Mouse (Mus musculus): ENCODE measurements at regions not wholly inside any gene's neighbourhood (a gene's known extent, or its start where the extent isn't known, plus 50 kb on each side); places are given as distances from the start of the nearest gene placed in this dataset.

- H3K9ac ChIP-seq, result no peak overlapping the region
- ATAC-seq (ENCODE audit: low FRiP score), result no peak
- 68% methylated on average over 1 of the region's 1 CpGs for WGBS
- no peaks in the 10 kb centered on the region for H3K4me1 ChIP-seq
- no peak overlapping the region for H3K4me3 ChIP-seq
- H3K9me3 ChIP-seq (replicated peaks), result no peaks in the 10 kb centered on the region
- H3K27ac ChIP-seq, result no peak overlapping the region
- H3K36me3 ChIP-seq, result no peaks in the 10 kb centered on the region
- H3K4me2 ChIP-seq (replicated peaks), result no peak overlapping the region
- no peaks in the 10 kb centered on the region for H3K27me3 ChIP-seq
Measured at GRCm38 (mm10) chr3:125155319-125155718, 248.6 kb upstream of the Ndst4 start.

- no peaks in the 10 kb centered on the region for H3K27me3 ChIP-seq
- H3K27ac ChIP-seq, result no peak overlapping the region
- H3K9ac ChIP-seq, result no peak overlapping the region
- H3K36me3 ChIP-seq, result no peaks in the 10 kb centered on the region
- WGBS, result 94% methylated on average over 5 of the region's 5 CpGs
- H3K4me1 ChIP-seq, result no peaks in the 10 kb centered on the region
- no peak for ATAC-seq (ENCODE audit: low FRiP score)
- no peaks in the 10 kb centered on the region for H3K9me3 ChIP-seq (replicated peaks)
- H3K4me3 ChIP-seq, result no peak overlapping the region
- H3K4me2 ChIP-seq (replicated peaks), result no peak overlapping the region
Measured at GRCm38 (mm10) chr3:125159763-125160162, 244.1 kb upstream of the Ndst4 start.

GRCm38 (mm10) chr3:125190571-125190970 is 213.3 kb upstream of the Ndst4 start:
- H3K4me3 ChIP-seq, result no peak overlapping the region
- H3K9me3 ChIP-seq (replicated peaks), result no peaks in the 10 kb centered on the region
- no peak overlapping the region for H3K4me2 ChIP-seq (replicated peaks)
- H3K36me3 ChIP-seq, result no peaks in the 10 kb centered on the region
- H3K27me3 ChIP-seq, result no peaks in the 10 kb centered on the region
- peak; percentile 69 for ATAC-seq (ENCODE audit: low FRiP score)
- H3K27ac ChIP-seq, result no peak overlapping the region
- H3K4me1 ChIP-seq, result no peaks in the 10 kb centered on the region
- no peak overlapping the region for H3K9ac ChIP-seq

DNA sequence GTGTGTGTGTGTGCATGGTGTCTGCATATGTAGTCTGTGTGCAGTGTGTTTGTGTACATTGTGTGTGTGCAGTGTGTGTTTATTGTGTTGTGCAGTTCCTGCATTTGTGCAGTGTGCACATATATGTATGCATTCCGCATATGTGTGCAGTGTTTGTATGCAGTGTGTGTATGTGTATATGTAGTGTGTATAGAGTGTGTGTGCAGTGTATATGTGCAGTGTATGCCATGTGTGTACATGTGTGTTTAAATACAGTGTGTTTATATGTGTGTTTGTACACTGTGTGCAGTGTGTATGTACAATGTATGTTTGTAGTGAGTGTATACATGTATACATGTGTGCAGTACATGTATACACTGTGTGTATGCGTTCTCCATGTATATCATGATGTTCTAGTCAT is 183.0 kb upstream of the Ndst4 start:
- no peak overlapping the region for H3K4me3 ChIP-seq
- no peaks in the 10 kb centered on the region for H3K9me3 ChIP-seq (replicated peaks)
- WGBS, result 84% methylated on average over 2 of the region's 2 CpGs
- H3K4me2 ChIP-seq (replicated peaks), result no peak overlapping the region
- 0 out of 2 replicates have a peak, but pooled peaks have one; percentile 54 for ATAC-seq (ENCODE audit: low FRiP score)
- no peak overlapping the region for H3K9ac ChIP-seq
- H3K36me3 ChIP-seq, result no peaks in the 10 kb centered on the region
- no peak overlapping the region for H3K27ac ChIP-seq
- H3K4me1 ChIP-seq, result no peaks in the 10 kb centered on the region
- H3K27me3 ChIP-seq, result no peaks in the 10 kb centered on the region

DNA sequence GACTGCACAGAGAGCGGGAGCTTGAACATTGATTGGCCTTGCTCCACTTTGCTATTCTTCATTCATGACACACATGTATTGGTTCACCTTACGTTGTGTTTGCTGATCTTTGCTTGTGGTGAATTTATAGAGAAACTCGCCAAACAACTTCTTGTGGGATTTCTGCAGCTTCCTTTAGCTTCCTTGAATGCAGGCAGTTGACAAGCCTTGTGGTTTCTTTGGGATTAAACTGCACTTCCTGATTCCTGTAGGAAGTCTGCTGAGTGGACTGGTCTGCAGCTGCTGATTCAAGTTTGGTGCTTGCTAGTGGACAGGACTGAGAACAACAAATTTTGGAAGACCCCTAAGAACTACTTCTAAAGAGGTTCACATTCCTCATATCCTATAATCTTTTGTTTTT is 152.8 kb upstream of the Ndst4 start:
- Histone ChIP-seq H3K4me1 (no peaks in the 10 kb centered on the region), H3K36me3 (no peaks in the 10 kb centered on the region), H3K4me2 (replicated peaks) (no peak overlapping the region), H3K9ac (no peak overlapping the region), H3K27ac (no peak overlapping the region), H3K9me3 (replicated peaks) (no peaks in the 10 kb centered on the region), H3K27me3 (no peaks in the 10 kb centered on the region), H3K4me3 (no peak overlapping the region)
- ATAC-seq (ENCODE audit: low FRiP score), result no peak
- WGBS, result 81% methylated on average over 3 of the region's 3 CpGs

DNA sequence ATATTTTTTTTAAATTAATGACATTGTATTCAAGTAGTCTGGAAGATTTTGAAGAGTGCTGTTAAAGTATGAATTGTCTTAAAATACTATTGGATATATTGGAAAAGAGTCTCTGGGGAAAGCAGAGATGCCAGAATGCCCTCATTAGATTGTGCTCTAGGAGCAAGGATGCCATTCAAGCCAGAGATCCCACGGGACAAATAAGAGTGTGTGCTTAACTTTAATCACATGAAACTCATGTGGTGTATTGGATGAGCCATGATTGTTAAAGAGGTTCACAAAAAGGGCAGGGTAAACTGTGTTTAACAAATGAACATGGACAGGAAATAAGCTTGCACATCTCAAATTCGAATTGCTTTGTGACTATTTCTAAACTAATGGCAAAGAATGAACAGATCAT is 143.0 kb upstream of the Ndst4 start:
- H3K9ac ChIP-seq, result no peak overlapping the region
- no peaks in the 10 kb centered on the region for H3K36me3 ChIP-seq
- no peaks in the 10 kb centered on the region for H3K9me3 ChIP-seq (replicated peaks)
- WGBS, result 62% methylated on average over 2 of the region's 2 CpGs
- no peak overlapping the region for H3K27ac ChIP-seq
- no peaks in the 10 kb centered on the region for H3K4me1 ChIP-seq
- no peak for ATAC-seq (ENCODE audit: low FRiP score)
- H3K4me3 ChIP-seq, result no peak overlapping the region
- H3K27me3 ChIP-seq, result no peaks in the 10 kb centered on the region
- no peak overlapping the region for H3K4me2 ChIP-seq (replicated peaks)

DNA sequence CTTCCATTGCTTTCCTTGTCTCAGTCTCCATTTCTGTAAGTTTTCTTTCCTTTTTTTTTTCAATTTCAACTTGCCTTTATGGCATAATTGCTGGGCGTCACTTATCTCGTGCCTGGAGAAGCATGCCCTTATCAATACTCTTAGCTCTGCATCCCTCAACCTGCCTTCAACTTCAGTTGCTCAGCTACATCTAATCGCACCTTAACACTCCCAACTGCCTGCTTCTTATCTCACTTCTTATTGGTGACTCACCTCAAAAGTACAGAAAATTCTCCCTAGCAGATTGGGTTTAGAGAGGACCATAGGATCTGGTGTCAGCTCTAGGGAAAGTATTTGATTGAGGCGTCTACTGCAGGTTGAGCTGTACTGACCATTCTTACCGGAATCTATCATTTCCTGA is 133.2 kb upstream of the Ndst4 start:
- 0 out of 2 replicates have a peak, but pooled peaks cover 6% of the 10 kb centered on the region for H3K4me1 ChIP-seq
- H3K9me3 ChIP-seq (replicated peaks), result no peaks in the 10 kb centered on the region
- no peaks in the 10 kb centered on the region for H3K27me3 ChIP-seq
- H3K27ac ChIP-seq, result no peak overlapping the region
- 65% methylated on average over 5 of the region's 5 CpGs for WGBS
- no peak overlapping the region for H3K9ac ChIP-seq
- 0 out of 2 replicates have a peak, but pooled peaks have one; percentile 16 for ATAC-seq (ENCODE audit: low FRiP score)
- H3K4me2 ChIP-seq (replicated peaks), result no peak overlapping the region
- no peaks in the 10 kb centered on the region for H3K36me3 ChIP-seq
- no peak overlapping the region for H3K4me3 ChIP-seq

DNA sequence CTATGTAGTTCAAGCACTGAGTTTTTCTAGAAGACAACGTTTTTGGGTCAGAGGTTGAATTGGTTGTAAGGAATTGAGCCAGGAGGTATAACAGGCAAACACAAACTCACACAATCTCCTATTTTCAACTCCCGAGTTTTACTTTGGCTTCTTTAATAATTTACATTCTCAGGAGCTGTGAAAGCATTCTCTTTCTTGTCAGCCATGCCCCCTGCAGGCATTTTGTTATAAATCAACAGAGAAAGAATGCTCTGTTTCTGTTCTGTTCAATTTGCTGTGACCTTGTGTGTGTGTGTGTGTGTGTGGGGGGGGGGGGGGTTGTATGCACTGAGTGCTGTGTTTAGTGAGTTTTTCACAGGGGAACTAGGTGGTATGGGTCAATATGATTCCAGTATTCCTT is 132.7 kb upstream of the Ndst4 start:
- no peaks in the 10 kb centered on the region for H3K27me3 ChIP-seq
- H3K9ac ChIP-seq, result no peak overlapping the region
- H3K36me3 ChIP-seq, result no peaks in the 10 kb centered on the region
- 0 out of 2 replicates have a peak, but pooled peaks cover 6% of the 10 kb centered on the region for H3K4me1 ChIP-seq
- ATAC-seq (ENCODE audit: low FRiP score), result peak; percentile 56
- H3K4me3 ChIP-seq, result no peak overlapping the region
- H3K9me3 ChIP-seq (replicated peaks), result no peaks in the 10 kb centered on the region
- H3K27ac ChIP-seq, result no peak overlapping the region
- no peak overlapping the region for H3K4me2 ChIP-seq (replicated peaks)
- WGBS, result 8% methylated on average over 2 of the region's 2 CpGs

DNA sequence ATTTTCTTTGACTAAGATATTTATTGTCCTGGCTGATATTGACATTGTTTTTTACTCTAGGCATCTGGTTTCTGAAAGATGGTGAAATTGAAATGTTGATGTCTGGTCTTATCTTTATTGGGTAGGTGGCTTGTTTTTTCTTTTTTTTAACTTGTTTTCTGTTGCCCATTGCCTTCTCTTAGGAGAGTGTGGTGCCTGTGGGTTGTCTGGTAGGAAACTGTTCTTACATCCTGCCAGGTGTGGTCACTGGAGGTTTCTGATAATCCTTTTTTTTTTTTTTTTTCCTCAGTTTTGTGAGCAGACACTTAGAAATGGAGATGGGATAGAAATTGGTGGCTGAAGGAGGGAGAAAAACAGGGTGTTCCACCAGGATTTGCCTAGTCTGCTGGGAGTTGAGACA is 125.3 kb upstream of the Ndst4 start:
- Histone ChIP-seq H3K4me1 (no peaks in the 10 kb centered on the region), H3K4me2 (replicated peaks) (no peak overlapping the region), H3K9ac (no peak overlapping the region), H3K36me3 (no peaks in the 10 kb centered on the region), H3K9me3 (replicated peaks) (no peaks in the 10 kb centered on the region), H3K27me3 (no peaks in the 10 kb centered on the region), H3K27ac (no peak overlapping the region), H3K4me3 (no peak overlapping the region)
- ATAC-seq (ENCODE audit: low FRiP score), result no peak

DNA sequence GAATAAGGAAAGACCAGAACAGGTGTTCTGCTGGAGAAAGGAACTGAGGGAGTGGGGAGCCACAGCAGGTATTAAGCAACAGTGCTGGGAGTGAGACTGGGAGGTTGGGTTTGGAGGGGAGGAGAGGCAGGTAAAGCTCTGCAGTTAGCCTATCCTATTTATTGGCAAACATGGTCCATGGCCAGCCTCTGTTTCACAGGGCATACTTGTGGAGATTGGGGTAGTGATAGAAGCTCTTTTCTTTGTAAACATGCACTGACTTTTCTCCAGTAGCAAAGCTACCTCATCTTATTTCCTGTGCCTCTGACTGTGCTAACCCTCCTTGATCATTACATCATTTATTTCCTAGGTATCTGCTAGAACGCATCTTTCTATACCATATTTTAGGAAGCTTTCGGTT is 124.9 kb upstream of the Ndst4 start:
- H3K36me3 ChIP-seq, result no peaks in the 10 kb centered on the region
- no peak overlapping the region for H3K4me2 ChIP-seq (replicated peaks)
- no peaks in the 10 kb centered on the region for H3K9me3 ChIP-seq (replicated peaks)
- H3K9ac ChIP-seq, result no peak overlapping the region
- H3K4me3 ChIP-seq, result no peak overlapping the region
- ATAC-seq (ENCODE audit: low FRiP score), result no peak
- 92% methylated on average over 2 of the region's 2 CpGs for WGBS
- H3K27me3 ChIP-seq, result no peaks in the 10 kb centered on the region
- no peaks in the 10 kb centered on the region for H3K4me1 ChIP-seq
- H3K27ac ChIP-seq, result no peak overlapping the region

DNA sequence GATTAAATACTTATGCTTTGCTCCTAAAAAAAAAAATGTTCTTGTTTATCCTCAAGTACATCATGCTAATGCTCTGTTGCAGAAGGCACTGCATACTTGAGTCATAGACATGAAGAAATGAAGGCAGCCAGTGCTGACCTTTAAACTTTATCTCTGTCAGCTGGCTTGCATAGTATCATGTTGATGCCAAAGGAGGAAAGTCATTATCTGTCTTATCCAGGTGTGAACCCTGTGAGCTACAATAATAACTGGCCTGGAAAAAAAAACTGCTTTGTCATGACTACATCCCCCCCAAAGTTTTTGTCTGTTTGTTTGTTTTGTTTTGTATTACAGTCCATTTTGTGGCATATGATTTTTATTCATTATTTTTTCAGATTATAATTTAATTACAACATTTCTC is 124.3 kb upstream of the Ndst4 start:
- Histone ChIP-seq H3K27ac (no peak overlapping the region), H3K36me3 (no peaks in the 10 kb centered on the region), H3K4me3 (no peak overlapping the region), H3K27me3 (no peaks in the 10 kb centered on the region), H3K9me3 (replicated peaks) (no peaks in the 10 kb centered on the region), H3K4me1 (no peaks in the 10 kb centered on the region), H3K9ac (no peak overlapping the region), H3K4me2 (replicated peaks) (no peak overlapping the region)
- no peak for ATAC-seq (ENCODE audit: low FRiP score)

- Histone ChIP-seq H3K36me3 (no peaks in the 10 kb centered on the region), H3K4me2 (replicated peaks) (no peak overlapping the region), H3K27me3 (no peaks in the 10 kb centered on the region), H3K4me3 (no peak overlapping the region), H3K9ac (no peak overlapping the region), H3K27ac (no peak overlapping the region), H3K4me1 (no peaks in the 10 kb centered on the region), H3K9me3 (replicated peaks) (no peaks in the 10 kb centered on the region)
- peak; percentile 26; the same call in 1 of the 2 replicates for ATAC-seq (ENCODE audit: low FRiP score)
- WGBS, result 45% methylated on average over 1 of the region's 1 CpGs
Measured at GRCm38 (mm10) chr3:125288598-125288997, 115.3 kb upstream of the Ndst4 start.

DNA sequence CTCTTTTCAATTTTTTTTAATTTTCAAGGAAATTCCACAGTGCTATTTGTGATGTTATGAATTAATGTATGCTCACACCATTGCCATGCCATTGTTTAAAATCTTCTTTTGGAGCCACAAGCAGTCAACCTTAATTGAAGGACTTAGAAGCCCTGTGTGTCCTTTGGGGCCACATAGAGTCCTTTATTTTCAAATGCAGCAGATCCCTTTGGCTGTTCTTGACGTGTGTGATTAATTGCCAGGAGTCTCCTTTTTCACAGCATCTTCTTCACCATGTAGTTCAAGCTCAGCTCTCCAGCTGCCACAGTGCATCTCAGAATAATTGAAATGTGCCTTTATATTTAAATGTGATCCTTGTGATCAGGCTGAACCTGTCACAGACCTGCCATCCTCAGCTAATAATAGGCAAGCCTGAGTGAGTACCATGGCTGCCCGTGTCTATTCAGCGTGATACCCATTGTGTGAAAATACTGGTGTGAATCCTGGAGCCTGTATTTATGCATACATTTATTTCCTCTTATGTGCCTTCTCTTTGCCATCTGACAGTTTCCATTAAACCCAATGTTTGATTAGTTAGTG is 114.4 kb upstream of the Ndst4 start:
- Histone ChIP-seq H3K27me3 (no peaks in the 10 kb centered on the region), H3K36me3 (no peaks in the 10 kb centered on the region), H3K4me3 (no peak overlapping the region), H3K9me3 (replicated peaks) (no peaks in the 10 kb centered on the region), H3K9ac (no peak overlapping the region), H3K4me2 (replicated peaks) (no peak overlapping the region), H3K27ac (peak overlapping the region; percentile 46), H3K4me1 (no peaks in the 10 kb centered on the region)
- 21% methylated on average over 3 of the region's 3 CpGs for WGBS
- peak; percentile 85 for ATAC-seq (ENCODE audit: low FRiP score)
